Mouse (Mus musculus) frontal cortex, postnatal 10 days (tissue): ENCODE data around the gene Tcl1b2.
"Not testable (repeated sequence)": the region's sequence is repeated elsewhere in the genome, so short reads cannot be mapped to it uniquely, and the experiment has no call there.

Source experiments
- DNase-seq, 2 experiments: peaks; one replicate each; pipeline ENCODE4 v3.0.0; 2022; ENCODE audit warnings: low spot score in 2 of 2, mixed read lengths in 1 of 2

Gene Tcl1b2

DNA sequence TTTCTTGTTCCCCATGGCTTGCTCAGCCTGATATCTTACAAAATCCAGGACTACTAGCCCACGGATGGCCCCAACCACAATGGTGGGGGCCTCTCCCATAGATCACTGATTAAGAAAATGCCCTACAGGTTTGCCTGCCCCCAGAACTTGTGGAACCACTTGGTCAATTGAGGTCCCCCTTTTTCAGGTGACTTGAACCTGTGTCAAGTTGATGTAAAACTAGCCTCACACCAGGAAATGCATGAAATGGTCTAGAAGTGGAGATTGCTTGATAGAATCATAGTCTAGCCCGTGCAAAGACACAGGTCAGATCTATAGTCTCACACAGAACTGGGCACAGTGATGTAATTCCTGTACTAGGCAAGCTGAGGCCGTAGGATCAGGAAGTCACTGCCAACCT, at the start of gene Tcl1b2:
TSS of gene Tcl1b2 (plus strand) at position 301 of the 400 bp plus-strand sequence.
- DNase-seq, result no peak

GRCm38 (mm10) chr12:105099466-105100044, 46.3 kb upstream of the Tcl1b2 start:
- no peak for DNase-seq

DNA sequence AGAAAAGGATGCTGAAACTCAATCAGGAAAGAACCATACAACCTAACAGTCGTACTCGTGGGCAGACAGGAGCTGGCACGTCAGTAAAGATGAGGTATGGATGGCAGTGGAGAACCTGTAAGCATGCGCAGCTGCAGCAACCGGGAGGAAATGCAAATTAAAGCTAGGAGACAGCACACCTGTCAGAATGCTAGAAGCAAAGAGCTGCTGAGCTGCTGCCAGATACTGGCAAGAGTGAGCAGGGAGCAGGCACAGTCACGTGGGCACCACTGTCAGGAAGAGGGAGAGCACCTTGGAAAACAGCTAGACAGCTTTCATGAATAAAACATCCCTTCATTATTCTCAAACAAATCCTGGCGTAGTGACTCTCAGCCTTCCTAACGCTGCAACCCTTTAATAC, 42.9 kb upstream of the Tcl1b2 start:
- peak in 1 of 2 experiments; percentile 25 for DNase-seq

DNA sequence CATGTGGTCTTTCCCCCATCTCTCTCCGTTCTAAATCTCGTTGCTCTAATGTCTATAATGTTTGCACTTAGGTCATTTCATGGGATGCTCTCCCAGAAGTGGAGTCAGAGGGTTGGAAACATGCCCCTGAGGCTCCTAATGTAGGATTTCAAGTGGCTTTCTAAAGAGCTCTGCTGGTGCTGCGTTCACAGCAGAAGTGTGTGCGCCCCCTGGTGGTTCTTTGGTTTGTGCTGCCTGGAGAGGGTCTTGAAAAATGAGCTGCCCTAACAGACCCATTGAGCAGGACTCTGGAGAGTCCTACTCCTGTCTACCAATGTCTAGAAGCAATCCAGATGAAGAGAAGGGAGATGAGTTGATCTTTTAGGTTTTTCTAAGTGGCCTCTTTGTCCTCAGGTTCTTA, 41.8 kb upstream of the Tcl1b2 start:
- DNase-seq, result peak; percentile 48 to 77

DNA sequence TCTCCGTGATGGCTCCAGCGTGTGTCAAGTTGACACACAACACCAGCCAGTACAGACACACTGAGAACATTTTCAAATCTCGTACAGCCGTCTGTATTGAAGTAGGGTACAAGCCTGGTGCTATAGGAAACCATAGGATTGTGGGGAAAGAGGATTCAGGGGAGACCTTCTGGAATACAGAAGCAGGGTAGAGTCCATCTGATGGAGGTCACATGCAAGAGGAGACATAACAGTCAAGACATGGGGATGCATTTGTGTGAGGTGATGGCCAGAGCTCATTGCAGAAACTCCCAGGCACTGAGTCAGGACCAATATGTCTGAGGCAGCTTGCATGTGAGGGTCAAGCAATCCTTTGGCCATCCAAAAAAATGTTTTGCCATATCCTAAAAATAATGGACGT, 40.5 kb upstream of the Tcl1b2 start:
- DNase-seq, result no peak

- no peak for DNase-seq
Measured at GRCm38 (mm10) chr12:105108856-105109255, 37.0 kb upstream of the Tcl1b2 start.

DNA sequence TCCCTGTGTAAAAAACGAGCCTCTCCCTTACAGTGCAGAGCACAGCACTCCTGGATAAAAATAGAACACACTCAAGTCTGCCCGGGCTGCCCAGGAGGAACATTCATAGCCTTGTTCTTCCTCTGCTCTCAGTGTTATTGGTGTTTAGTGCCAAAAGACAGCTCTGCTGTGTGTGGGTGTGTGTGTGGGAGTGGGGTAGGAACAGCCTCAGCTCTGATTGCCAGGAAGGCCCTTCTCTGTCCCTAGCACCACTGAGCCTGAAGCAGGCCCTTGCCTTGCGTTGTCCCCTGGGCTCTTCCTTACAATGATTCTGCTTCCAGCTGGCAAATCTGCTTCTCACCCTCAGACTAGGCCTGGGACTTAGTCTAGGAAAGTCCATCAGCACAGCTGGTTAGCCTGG, 36.4 kb upstream of the Tcl1b2 start:
- DNase-seq, result no peak

GRCm38 (mm10) chr12:105109812-105110211, 36.0 kb upstream of the Tcl1b2 start:
- no peak for DNase-seq

DNA sequence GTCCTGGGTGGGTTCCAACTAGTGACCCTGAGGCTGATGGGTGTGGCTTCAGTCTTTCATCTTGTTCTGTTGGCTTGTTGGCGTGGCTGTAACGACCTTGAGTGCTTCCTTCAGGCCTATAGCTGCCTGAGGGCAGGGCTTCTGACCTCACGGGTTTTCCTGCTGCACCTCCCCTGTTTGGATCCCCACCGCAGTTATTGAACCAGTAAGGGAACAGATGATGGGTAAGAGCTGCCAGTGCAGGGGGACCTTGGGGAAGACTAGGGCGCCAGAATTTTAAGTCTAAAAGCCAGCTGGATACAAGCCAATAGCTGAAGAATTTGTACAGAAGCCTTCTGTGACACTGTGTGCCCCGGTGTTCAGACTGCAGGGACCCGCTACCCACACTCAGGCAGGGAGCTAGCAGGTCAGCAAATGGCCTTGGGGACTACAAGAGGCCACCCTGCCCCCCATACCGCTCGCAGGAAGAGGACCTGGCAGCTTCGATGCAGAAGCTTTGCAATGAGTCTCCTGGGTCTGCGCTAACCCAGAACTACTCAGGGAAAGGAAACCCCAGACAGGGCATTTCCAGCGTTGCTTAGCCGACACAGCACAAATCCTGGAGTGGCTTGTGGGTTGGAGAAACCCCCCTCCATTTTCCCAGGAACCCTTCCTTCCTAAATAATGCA, 33.4 kb upstream of the Tcl1b2 start:
- no peak for DNase-seq

- no peak for DNase-seq
Measured at GRCm38 (mm10) chr12:105116648-105117047, 29.2 kb upstream of the Tcl1b2 start.

GRCm38 (mm10) chr12:105125362-105125761, 20.5 kb upstream of the Tcl1b2 start:
- no peak for DNase-seq

- no peak for DNase-seq
Measured at GRCm38 (mm10) chr12:105126516-105126915, 19.3 kb upstream of the Tcl1b2 start.

DNA sequence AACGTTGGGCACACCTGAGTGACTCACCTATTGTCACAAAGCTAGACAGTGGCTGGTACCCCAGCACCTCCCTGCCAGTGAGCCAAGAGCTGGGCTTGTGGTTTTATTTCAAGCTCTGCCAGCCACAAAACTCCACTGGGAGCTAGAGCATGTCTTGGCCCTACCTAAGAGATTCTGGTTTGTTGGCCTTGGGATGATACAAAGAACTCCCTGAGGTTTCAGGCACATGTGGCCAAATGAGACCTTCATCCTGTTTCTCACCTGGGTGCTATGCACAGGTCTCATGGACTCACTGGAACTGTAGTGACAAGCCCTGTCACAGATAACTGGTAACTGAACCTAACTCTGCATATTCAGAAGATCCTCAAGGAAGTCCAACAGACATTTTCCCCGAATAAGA, 18.2 kb upstream of the Tcl1b2 start:
- no peak for DNase-seq

DNA sequence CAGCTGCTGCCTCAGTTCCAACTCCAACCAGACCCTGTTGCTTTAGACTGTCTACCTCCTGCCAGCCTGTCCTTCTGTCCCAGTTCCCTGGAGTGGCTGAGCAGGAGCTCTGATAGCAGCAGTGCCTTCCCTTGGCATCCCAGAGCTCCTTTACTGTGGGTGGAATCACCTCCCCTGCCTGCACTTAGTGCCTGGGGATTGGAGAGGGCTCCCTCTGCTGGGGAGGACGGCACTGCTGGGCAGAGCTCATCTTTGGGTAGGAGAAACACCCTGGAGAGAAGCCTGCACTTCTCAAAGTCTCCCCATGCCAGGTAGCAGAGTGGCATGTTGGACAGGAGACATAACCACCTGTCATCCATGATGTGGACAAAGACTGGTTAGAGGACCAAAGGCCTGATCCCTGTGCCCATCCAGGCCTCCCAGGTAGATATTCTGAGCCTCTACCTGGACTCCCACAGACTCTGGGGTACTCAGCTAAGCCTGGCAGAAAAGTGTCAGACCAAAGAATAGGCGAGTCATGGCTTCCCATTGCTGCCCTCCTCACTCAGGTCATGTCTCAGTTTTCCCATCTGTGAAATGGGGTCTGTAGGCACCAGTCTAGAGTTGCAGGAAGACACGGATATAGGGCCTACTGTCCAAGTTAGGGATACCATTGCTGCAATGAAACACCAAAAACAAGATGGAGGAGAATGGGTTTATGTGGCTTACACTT, 16.2 kb upstream of the Tcl1b2 start:
- not testable (repeated sequence) for DNase-seq

GRCm38 (mm10) chr12:105134167-105134566, 11.6 kb upstream of the Tcl1b2 start:
- not testable (repeated sequence) for DNase-seq

GRCm38 (mm10) chr12:105134826-105135225, 11.0 kb upstream of the Tcl1b2 start:
- DNase-seq, result not testable (repeated sequence)

GRCm38 (mm10) chr12:105137729-105138128, 8.1 kb upstream of the Tcl1b2 start:
- DNase-seq, result not testable (repeated sequence)

- no peak for DNase-seq
Measured at GRCm38 (mm10) chr12:105143096-105143495, 2.7 kb upstream of the Tcl1b2 start.

DNA sequence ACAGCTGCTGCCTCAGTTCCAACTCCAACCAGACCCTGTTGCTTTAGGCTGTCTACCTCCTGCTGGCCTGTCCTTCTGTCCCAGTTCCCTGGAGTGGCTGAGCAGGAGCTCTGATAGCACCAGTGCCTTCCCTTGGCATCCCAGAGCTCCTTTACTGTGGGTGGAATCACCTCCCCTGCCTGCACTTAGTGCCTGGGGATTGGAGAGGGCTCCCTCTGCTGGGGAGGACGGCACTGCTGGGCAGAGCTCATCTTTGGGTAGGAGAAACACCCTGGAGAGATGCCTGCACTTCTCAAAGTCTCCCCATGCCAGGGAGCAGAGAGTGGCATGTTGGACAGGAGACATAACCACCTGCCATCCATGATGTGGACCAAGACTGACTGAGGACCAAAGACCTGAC, 886 bp upstream of the Tcl1b2 start:
- DNase-seq, result not testable (repeated sequence)

GRCm38 (mm10) chr12:105155286-105155685, 9.5 kb downstream of the Tcl1b2 start:
- DNase-seq, result not testable (repeated sequence)

DNA sequence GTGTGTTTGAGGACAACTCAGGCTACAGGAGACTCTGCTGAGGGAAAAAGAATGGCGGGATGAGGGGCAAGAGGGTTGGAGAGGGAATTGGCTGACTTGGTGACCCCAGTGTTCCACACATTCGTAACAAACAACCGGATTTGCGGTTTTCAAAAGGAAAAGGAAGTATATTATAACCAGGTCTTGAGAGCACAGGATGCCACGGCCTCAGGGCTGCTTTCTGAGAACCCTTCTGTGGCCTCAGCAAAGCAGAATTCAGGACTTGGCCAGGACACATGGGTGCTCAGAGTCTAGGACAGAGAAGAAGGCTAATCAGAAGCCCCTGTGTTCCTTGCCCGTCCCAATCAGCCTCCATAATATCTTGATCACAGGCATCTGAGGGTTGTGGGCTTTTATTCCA, 13.0 kb downstream of the Tcl1b2 start:
- no peak for DNase-seq

DNA sequence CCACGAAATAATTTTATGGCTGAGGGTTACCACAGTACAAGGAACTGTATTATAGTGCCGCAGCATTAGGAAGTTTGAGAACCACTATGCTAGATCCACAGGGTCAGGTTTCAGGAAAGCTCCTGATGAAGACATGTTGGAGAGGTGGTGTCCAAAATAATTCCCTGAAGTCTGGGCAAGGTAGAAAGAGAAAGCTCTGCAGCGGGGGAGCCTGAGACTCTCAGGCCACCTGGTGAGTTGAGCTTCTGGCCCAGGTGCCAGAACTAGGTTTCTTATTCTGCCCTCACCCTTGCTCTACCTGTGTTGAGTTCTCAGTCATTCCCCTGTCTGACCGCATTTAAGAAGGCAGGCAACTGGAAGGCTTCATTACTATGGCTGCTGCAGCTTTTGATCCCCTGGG, 13.6 kb downstream of the Tcl1b2 start, which contains the start of gene Tcl1b1:
TSS of gene Tcl1b1 (plus strand) at position 301 of the 400 bp plus-strand sequence.
- DNase-seq, result no peak

DNA sequence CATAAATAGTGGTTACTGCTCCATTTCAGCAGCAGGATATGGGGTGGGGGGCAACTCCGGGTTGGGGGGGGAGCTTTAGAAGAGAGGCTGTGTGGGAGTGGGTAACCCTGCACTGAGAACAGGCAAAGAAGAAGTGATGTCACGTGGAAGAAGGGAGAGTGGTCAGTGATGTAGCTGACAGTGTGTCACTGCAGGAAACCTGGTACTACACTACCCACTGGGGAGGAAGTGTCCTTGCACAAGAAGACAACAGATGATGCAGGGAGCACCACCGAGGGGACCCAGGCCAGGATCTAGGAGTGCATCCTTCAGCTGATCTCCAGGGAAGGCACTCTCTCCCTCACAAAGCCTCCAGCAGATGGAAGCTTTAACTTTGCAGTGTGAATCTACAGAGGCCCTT, 20.9 kb downstream of the Tcl1b2 start:
- DNase-seq, result no peak
